Mouse (Mus musculus): ENCODE measurements around the gene Nckap5. TPM values are rescaled to one million over a fixed set of nuclear protein-coding genes. Genes with fewer than 3 reads are reported as not detected.

Nckap5 gene
- polyA plus RNA-seq, 1 experiment from 2014 or later = 3.2 TPM

GRCm38 (mm10) chr1:126738291-126738640 lies 92.3 kb downstream of the Nckap5 start:
- 5% methylated on average over 12 of the region's 12 CpGs for WGBS (ENCODE audit: insufficient replicate concordance)
- Histone ChIP-seq H3K4me1 (ENCODE audit: control insufficient read depth, insufficient read depth, low read length) (no peaks in the 10 kb centered on the region), H3K27ac (ENCODE audit: low read depth, low read length) (no peak overlapping the region), H3K36me3 (ENCODE audit: control insufficient read depth, insufficient read depth, low read length) (no peaks in the 10 kb centered on the region), H3K9me3 (replicated peaks; ENCODE audit: control insufficient read depth, low read length) (no peaks in the 10 kb centered on the region), H3K9ac (ENCODE audit: low read depth, low read length) (no peak overlapping the region), H3K4me2 (peak overlapping the region; percentile 72), H3K27me3 (ENCODE audit: control insufficient read depth, insufficient read depth, low read length) (no peaks in the 10 kb centered on the region), H3K4me3 (ENCODE audit: low read depth, low read length) (peak overlapping the region; percentile 44)
- no peak; the same call in 1 of the 2 replicates for ATAC-seq (replicated peaks; ENCODE audit: insufficient number of reproducible peaks, low FRiP score, low TSS enrichment)

- H3K9me3 ChIP-seq (replicated peaks; ENCODE audit: control insufficient read depth, low read length) = no peaks in the 10 kb centered on the region
- H3K4me2 ChIP-seq = peak overlapping the region; percentile 72
- ATAC-seq (replicated peaks; ENCODE audit: insufficient number of reproducible peaks, low FRiP score, low TSS enrichment) = no peak; the same call in 1 of the 2 replicates
- no peaks in the 10 kb centered on the region for H3K36me3 ChIP-seq (ENCODE audit: control insufficient read depth, insufficient read depth, low read length)
- peak overlapping the region; percentile 66 for H3K9ac ChIP-seq (ENCODE audit: low read depth, low read length)
- H3K27me3 ChIP-seq (ENCODE audit: control insufficient read depth, insufficient read depth, low read length) = no peaks in the 10 kb centered on the region
- no peaks in the 10 kb centered on the region for H3K4me1 ChIP-seq (ENCODE audit: control insufficient read depth, insufficient read depth, low read length)
- H3K4me3 ChIP-seq (ENCODE audit: low read depth, low read length) = peak overlapping the region; percentile 44
- no peak overlapping the region for H3K27ac ChIP-seq (ENCODE audit: low read depth, low read length)
- 7% methylated on average over 18 of the region's 18 CpGs for WGBS (ENCODE audit: insufficient replicate concordance)
Observed at GRCm38 (mm10) chr1:126737554-126738290, 92.9 kb downstream of the Nckap5 start.

DNA sequence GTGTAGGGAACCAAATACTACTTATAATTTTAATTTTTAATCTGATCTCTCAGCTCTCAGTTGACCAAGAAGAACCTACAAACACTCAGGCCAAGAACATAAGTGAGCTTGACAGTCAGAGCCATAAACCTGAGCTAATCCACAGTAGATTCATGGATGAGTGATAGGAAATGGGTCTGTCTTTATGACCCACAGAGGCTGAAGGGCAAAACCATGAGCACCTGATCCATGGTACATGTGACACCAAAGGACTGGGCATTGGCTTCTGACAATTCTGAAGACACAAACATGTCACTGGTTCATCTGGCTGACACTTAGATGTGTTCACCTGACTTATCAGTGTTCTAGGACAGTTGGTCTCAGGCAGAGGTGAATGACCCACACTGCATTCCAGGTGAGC lies 98.9 kb downstream of the Nckap5 start:
- Histone ChIP-seq H3K9me3 (replicated peaks; ENCODE audit: control insufficient read depth, low read length) (no peaks in the 10 kb centered on the region), H3K4me1 (ENCODE audit: control insufficient read depth, insufficient read depth, low read length) (no peaks in the 10 kb centered on the region), H3K27ac (ENCODE audit: low read depth, low read length) (no peak overlapping the region), H3K36me3 (ENCODE audit: control insufficient read depth, insufficient read depth, low read length) (no peaks in the 10 kb centered on the region), H3K4me2 (no peak overlapping the region), H3K4me3 (ENCODE audit: low read depth, low read length) (no peak overlapping the region), H3K27me3 (ENCODE audit: control insufficient read depth, insufficient read depth, low read length) (no peaks in the 10 kb centered on the region), H3K9ac (ENCODE audit: low read depth, low read length) (no peak overlapping the region)
- no peak for ATAC-seq (replicated peaks; ENCODE audit: insufficient number of reproducible peaks, low FRiP score, low TSS enrichment)

- 57% methylated on average over 6 of the region's 6 CpGs for WGBS (ENCODE audit: insufficient replicate concordance)
- Histone ChIP-seq H3K9ac (ENCODE audit: low read depth, low read length) (no peak overlapping the region), H3K36me3 (ENCODE audit: control insufficient read depth, insufficient read depth, low read length) (no peaks in the 10 kb centered on the region), H3K4me2 (no peak overlapping the region), H3K27me3 (ENCODE audit: control insufficient read depth, insufficient read depth, low read length) (no peaks in the 10 kb centered on the region), H3K27ac (ENCODE audit: low read depth, low read length) (no peak overlapping the region), H3K4me1 (ENCODE audit: control insufficient read depth, insufficient read depth, low read length) (no peaks in the 10 kb centered on the region), H3K4me3 (ENCODE audit: low read depth, low read length) (no peak overlapping the region), H3K9me3 (replicated peaks; ENCODE audit: control insufficient read depth, low read length) (no peaks in the 10 kb centered on the region)
- ATAC-seq (replicated peaks; ENCODE audit: insufficient number of reproducible peaks, low FRiP score, low TSS enrichment) = no peak
Observed at GRCm38 (mm10) chr1:126726400-126727055, 104.1 kb downstream of the Nckap5 start.

GRCm38 (mm10) chr1:126725628-126726367 lies 104.8 kb downstream of the Nckap5 start:
- H3K9me3 ChIP-seq (replicated peaks; ENCODE audit: control insufficient read depth, low read length) = no peaks in the 10 kb centered on the region
- no peak overlapping the region for H3K4me2 ChIP-seq
- no peak overlapping the region for H3K27ac ChIP-seq (ENCODE audit: low read depth, low read length)
- H3K27me3 ChIP-seq (ENCODE audit: control insufficient read depth, insufficient read depth, low read length) = no peaks in the 10 kb centered on the region
- no peak for ATAC-seq (replicated peaks; ENCODE audit: insufficient number of reproducible peaks, low FRiP score, low TSS enrichment)
- WGBS (ENCODE audit: insufficient replicate concordance) = 53% methylated on average over 9 of the region's 9 CpGs
- no peak overlapping the region for H3K9ac ChIP-seq (ENCODE audit: low read depth, low read length)
- H3K4me3 ChIP-seq (ENCODE audit: low read depth, low read length) = no peak overlapping the region
- H3K4me1 ChIP-seq (ENCODE audit: control insufficient read depth, insufficient read depth, low read length) = no peaks in the 10 kb centered on the region
- no peaks in the 10 kb centered on the region for H3K36me3 ChIP-seq (ENCODE audit: control insufficient read depth, insufficient read depth, low read length)

GRCm38 (mm10) chr1:126721917-126722316 lies 108.7 kb downstream of the Nckap5 start:
- Histone ChIP-seq H3K4me1 (ENCODE audit: control insufficient read depth, insufficient read depth, low read length) (no peaks in the 10 kb centered on the region), H3K4me3 (ENCODE audit: low read depth, low read length) (no peak overlapping the region), H3K36me3 (ENCODE audit: control insufficient read depth, insufficient read depth, low read length) (no peaks in the 10 kb centered on the region), H3K4me2 (no peak overlapping the region), H3K27me3 (ENCODE audit: control insufficient read depth, insufficient read depth, low read length) (no peaks in the 10 kb centered on the region), H3K27ac (ENCODE audit: low read depth, low read length) (no peak overlapping the region), H3K9me3 (replicated peaks; ENCODE audit: control insufficient read depth, low read length) (no peaks in the 10 kb centered on the region), H3K9ac (ENCODE audit: low read depth, low read length) (no peak overlapping the region)
- ATAC-seq (replicated peaks; ENCODE audit: insufficient number of reproducible peaks, low FRiP score, low TSS enrichment) = no peak
- 81% methylated on average over 1 of the region's 1 CpGs for WGBS (ENCODE audit: insufficient replicate concordance)

DNA sequence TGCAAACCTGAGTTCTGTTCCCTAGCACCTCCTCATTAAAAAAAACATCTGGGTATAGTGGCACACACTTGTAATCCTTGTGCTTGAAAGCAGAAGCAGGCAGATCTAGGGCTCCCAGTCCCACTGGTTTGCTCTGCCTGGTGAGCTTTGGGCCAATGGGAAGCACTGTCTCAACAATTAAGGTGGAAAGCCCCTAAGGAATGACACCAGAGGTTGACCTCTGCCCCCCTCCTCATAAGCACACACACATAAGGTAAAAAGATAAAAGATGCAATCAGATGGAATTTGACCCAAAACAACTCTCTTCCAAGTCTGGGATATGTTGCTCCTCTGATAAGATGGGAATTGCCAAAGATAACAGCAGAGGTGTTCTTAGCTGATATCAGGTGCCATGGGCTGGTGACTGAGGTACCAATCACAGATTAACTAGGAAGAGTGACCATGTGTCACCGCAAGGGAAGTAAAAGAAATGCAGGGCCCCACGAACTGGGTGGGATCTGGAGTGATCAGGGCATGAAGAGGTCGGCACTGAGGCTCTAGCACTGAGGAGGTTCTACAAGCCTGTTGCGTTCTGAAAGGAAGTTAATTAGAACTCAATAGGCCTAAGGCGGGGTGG lies 110.8 kb downstream of the Nckap5 start:
- H3K4me1 ChIP-seq (ENCODE audit: control insufficient read depth, insufficient read depth, low read length) = no peaks in the 10 kb centered on the region
- no peaks in the 10 kb centered on the region for H3K36me3 ChIP-seq (ENCODE audit: control insufficient read depth, insufficient read depth, low read length)
- H3K27ac ChIP-seq (ENCODE audit: low read depth, low read length) = no peak overlapping the region
- H3K27me3 ChIP-seq (ENCODE audit: control insufficient read depth, insufficient read depth, low read length) = no peaks in the 10 kb centered on the region
- 50% methylated on average over 5 of the region's 5 CpGs for WGBS (ENCODE audit: insufficient replicate concordance)
- H3K9ac ChIP-seq (ENCODE audit: low read depth, low read length) = no peak overlapping the region
- no peak overlapping the region for H3K4me3 ChIP-seq (ENCODE audit: low read depth, low read length)
- no peaks in the 10 kb centered on the region for H3K9me3 ChIP-seq (replicated peaks; ENCODE audit: control insufficient read depth, low read length)
- no peak for ATAC-seq (replicated peaks; ENCODE audit: insufficient number of reproducible peaks, low FRiP score, low TSS enrichment)
- H3K4me2 ChIP-seq = no peak overlapping the region

GRCm38 (mm10) chr1:126706611-126707010 lies 124.0 kb downstream of the Nckap5 start:
- ATAC-seq (replicated peaks; ENCODE audit: insufficient number of reproducible peaks, low FRiP score, low TSS enrichment) = no peak
- Histone ChIP-seq H3K4me2 (no peak overlapping the region), H3K4me1 (ENCODE audit: control insufficient read depth, insufficient read depth, low read length) (no peaks in the 10 kb centered on the region), H3K4me3 (ENCODE audit: low read depth, low read length) (no peak overlapping the region), H3K27me3 (ENCODE audit: control insufficient read depth, insufficient read depth, low read length) (no peaks in the 10 kb centered on the region), H3K9me3 (replicated peaks; ENCODE audit: control insufficient read depth, low read length) (no peaks in the 10 kb centered on the region), H3K36me3 (ENCODE audit: control insufficient read depth, insufficient read depth, low read length) (no peaks in the 10 kb centered on the region), H3K9ac (ENCODE audit: low read depth, low read length) (no peak overlapping the region), H3K27ac (ENCODE audit: low read depth, low read length) (no peak overlapping the region)
- 91% methylated on average over 16 of the region's 16 CpGs for WGBS (ENCODE audit: insufficient replicate concordance)
